Mouse (Mus musculus) CD4-positive helper T cell, adult 2 months (primary cell): Measurements from ENCODE around the gene E130208F15Rik.

ENCODE experiments used
- DNase-seq: peaks from one replicate; pipeline ENCODE4 v3.0.0-alpha.2; 2012; ENCODE audit warnings: low read depth, missing footprints, low spot score

Gene E130208F15Rik

DNA sequence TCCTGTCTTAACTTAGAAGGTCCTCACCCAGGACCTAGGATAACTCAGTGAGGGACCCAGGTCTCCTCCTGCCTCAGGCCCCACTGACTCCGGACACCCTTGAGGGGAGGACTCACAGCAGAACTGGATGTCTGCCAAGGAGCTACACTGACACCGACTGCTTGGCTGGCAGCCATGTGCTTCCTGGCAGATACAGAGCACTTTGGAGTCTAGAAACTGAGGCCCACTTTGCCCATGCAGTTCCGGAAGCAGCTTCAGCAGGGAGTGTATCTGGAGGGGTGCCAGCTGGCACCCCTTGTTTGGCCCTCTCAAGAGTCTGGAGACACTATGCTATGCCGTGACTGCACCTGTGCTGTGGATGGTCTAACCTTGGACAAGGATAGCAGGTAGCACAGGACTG is 11.9 kb downstream of the E130208F15Rik start:
- DNase-seq, result peak; percentile 62

GRCm38 (mm10) chr7:30334563-30334962 is 13.0 kb downstream of the E130208F15Rik start:
- DNase-seq, result no peak

GRCm38 (mm10) chr7:30335688-30336087 is 14.1 kb downstream of the E130208F15Rik start:
- DNase-seq, result no peak

- peak; percentile 77 for DNase-seq
These were observed 14.8 kb downstream of the E130208F15Rik start for GRCm38 (mm10) chr7:30336384-30336783.

DNA sequence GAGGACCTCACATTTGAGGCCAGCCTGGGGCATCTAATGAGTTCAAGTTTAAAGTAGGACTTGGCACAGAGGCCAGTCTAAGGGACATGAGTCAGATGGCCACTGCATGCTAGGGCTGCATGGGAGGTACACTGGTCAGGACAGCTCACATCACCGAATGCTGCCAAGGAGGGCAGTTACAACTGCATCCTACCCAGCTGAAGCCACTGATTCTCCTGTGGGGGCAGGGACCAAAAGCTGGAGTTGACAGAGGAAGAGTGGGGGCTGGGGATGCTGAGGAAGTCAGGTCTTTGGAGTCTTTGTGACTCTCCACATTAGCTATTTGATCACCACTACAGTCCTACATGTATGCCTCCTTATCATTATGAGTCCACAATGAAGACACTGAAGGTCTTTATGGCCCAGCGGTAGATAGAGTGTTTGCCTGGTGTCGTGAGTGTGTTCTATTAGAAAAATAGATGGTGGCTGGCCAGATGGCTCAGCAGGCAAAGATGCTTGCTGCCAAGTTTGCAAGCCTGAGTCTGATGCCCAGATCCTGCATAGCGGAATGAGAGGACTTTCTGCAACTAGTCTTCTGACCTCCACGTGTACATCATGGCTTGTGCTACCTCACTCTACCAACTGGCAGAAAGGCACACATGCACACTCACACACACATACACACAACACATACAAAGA is 18.0 kb downstream of the E130208F15Rik start:
- DNase-seq, result no peak

- peak; percentile 66 for DNase-seq
These were observed 25.3 kb downstream of the E130208F15Rik start for GRCm38 (mm10) chr7:30346635-30347379.

- peak; percentile 81 for DNase-seq
These were observed 26.3 kb downstream of the E130208F15Rik start for GRCm38 (mm10) chr7:30347828-30348227.

GRCm38 (mm10) chr7:30353279-30353822 is 31.8 kb downstream of the E130208F15Rik start:
- peak; percentile 63 for DNase-seq

GRCm38 (mm10) chr7:30354059-30354458 is 32.5 kb downstream of the E130208F15Rik start:
- no peak for DNase-seq

DNA sequence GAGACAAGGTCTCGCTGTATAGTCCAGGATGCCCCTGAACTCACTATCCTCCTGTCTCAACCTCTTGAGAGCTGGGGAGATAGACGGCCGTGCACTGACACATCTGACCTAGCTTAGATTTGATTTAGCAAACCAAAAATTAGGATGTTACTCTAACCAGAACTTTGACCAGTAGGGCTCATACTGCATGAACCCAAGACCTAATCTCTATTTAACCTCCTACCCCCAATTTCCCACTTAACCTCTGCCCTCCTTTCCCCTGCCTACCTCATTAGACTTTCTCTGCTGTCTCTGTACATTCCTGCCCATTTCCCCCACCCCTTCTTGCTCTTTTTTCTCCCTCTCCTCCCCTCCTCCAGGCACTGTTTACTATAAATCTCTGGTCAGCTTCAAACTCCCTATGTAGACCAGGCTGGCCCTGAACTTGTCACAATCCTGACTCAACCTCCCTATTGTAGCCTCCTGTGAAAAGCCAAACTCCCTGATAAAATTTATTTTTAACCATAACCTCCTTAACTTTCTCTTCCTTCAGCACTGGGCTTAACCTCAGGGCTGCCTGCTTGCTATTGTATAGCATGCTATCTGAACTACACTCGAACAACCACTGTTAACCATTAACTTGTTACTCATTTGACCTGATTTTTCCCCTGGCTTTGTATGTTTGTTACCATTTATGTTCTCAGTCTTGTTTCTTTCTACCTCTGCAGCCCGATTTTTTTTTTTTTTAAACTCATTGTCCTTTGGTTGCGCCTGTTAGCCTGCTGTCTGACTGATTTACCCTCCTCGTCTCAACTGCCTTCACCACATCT is 37.0 kb downstream of the E130208F15Rik start:
- DNase-seq, result no peak

GRCm38 (mm10) chr7:30359276-30359865 is 37.8 kb downstream of the E130208F15Rik start:
- DNase-seq, result no peak

- no peak for DNase-seq
These were observed 38.5 kb downstream of the E130208F15Rik start for GRCm38 (mm10) chr7:30360028-30360427.

GRCm38 (mm10) chr7:30362652-30363343 is 41.3 kb downstream of the E130208F15Rik start, which contains the start of gene Lrfn3:
Lrfn3 (minus strand) TSS chr7:30362772.
- no peak for DNase-seq

DNA sequence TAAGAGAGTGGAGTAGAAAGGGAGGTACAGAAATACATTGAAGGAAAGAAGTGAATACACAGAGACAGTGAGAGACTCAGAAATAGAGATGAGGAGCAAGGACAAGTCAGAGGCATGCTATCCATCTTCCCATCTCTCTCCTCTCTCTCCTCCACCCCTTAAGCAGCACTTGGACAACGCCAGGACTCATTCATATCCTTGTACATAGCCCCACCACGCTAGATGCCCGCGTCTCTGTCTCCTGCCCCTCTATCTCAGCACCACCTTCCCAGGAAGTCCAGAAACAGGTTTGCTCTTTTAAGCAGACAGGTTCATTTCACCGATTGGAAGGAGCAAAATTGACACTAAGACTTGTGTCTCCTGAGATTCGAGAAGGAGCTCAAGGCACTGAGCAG is 41.8 kb downstream of the E130208F15Rik start:
- DNase-seq, result no peak

DNA sequence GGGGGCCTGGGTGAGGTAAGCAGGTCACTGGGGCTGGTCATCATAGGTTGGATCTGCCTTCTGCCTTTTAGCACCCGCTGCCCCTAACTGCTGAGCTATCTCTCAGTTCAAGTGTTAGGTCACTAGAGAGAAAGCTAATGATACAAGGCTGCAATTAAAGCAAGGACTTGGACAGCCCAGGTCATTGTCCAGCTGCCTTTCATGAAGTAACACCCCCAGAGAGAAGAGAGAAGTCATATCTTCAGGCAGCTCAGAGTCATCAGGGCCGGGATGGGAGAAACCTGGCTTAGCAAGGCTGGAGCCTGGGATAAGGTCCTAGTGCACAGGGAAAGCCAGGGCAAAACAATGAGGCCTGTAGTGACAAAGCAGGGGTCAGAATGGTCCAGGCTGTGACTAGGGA is 45.9 kb downstream of the E130208F15Rik start:
- no peak for DNase-seq
